Mouse (Mus musculus): ENCODE results near the gene Tgfb1. TPM values are rescaled to one million over a fixed set of nuclear protein-coding genes. Genes with fewer than 3 reads are reported as not detected.
"Not testable (repeated sequence)": the region's sequence is repeated elsewhere in the genome, so short reads cannot be mapped to it uniquely, and the experiment has no call there.

Gene Tgfb1
- polyA plus RNA-seq, 1 experiment from 2014 or later, result 2.8 TPM

DNA sequence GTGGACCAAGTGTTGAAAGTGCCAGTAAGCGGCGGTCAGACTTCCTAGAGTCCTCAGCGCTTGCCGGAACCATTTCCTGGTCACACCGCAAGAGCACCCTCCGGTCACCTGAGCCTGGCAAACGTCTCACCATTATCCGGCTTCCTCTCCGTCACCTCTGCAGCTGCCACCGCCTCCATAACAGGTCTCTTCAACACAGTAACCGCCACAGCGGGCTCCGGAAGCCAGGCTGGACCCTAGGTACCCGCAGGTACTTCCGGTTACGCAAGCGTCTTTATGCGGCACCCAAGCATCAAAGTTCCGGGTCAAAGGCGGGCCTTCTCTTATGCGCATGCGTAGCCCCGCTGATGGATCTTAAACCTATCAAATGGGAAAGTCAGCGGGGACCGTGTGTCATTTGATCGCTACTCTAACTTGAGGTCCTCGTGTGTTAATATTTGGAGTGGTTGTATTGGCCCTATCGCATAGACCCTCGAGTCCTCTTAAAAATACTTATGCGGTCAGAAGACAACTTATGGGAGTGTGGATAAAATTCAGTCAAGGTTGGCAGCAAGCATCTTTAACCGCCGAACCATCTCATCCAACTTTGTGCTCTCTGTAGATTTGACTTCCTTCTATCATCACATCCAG is 32.1 kb downstream of the Tgfb1 start, which contains the start of gene Ccdc97:
Gene Ccdc97, minus strand, starts transcription at position 301 of the 630 bp plus-strand sequence.
- H3K27ac ChIP-seq (ENCODE audit: low read length), result peak within 1 kb of the TSS; percentile 91
- H3K9me3 ChIP-seq (replicated peaks; ENCODE audit: control insufficient read depth, low read length), result no peaks in the 10 kb centered on the region
- peaks cover 13% of the 10 kb centered on the region for H3K4me1 ChIP-seq (ENCODE audit: control insufficient read depth, insufficient read depth, low read length)
- peak; percentile 88 for ATAC-seq (ENCODE audit: insufficient read depth, low FRiP score)
- H3K4me2 ChIP-seq (ENCODE audit: low read depth, low read length), result peak within 1 kb of the TSS; percentile 94
- WGBS, result 4% methylated on average over 32 of the region's 32 CpGs
- no peaks in the 10 kb centered on the region for H3K27me3 ChIP-seq (ENCODE audit: control insufficient read depth, insufficient read depth, low read length)
- peaks cover 34% of the 10 kb centered on the region for H3K36me3 ChIP-seq (ENCODE audit: control insufficient read depth, insufficient read depth, low read length)
- peak within 1 kb of the TSS; percentile 83 for H3K9ac ChIP-seq (ENCODE audit: low read length)
- peak within 1 kb of the TSS; percentile 86 for H3K4me3 ChIP-seq (replicated peaks; ENCODE audit: low read length)

DNA sequence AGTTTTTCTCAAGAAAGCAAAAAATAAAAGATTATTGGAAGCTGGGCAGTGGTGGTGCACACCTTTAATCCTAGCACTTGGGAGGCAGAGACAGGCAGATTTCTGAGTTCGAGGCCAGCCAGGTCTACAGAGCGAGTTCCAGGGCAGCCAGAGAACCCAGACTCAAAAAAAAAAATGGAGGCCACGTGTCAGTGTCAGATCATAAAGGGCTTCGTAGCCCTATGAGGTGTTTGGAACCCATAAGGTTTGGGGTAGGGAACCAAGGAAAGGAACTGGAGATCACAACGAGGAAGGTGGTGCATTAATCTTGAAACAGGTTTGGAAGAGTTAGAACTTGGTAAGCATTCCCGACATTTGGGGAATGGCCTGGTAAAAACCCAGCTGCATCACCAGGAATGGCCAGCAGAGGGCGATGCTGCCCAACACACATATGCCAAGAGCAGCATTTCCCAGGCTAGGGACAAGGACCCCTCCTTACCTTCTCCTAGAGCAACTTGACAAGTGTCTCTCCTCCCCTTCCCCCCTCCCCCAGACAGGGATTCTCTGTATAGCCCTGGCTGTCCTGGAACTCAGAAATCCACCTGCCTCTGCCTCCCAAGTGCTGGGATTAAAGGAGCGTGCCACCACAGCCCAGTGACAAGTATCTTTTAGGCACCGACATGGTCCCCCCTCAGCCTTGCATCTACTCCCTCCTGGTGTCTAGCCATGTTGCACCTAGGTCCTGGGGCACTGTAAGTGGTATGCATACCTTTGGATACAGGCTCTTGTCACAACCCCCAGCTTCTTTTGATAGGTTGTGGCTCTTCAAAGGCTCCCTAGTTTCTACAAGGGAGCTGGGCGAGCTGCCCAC is 33.2 kb downstream of the Tgfb1 start:
- Histone ChIP-seq H3K9ac (ENCODE audit: low read length) (no peak overlapping the region), H3K36me3 (ENCODE audit: control insufficient read depth, insufficient read depth, low read length) (peaks cover 32% of the 10 kb centered on the region)

GRCm38 (mm10) chr7:25720760-25721159 is 34.0 kb downstream of the Tgfb1 start:
- Histone ChIP-seq H3K27ac (ENCODE audit: low read length) (no peak overlapping the region), H3K4me2 (ENCODE audit: low read depth, low read length) (no peak overlapping the region), H3K36me3 (ENCODE audit: control insufficient read depth, insufficient read depth, low read length) (peaks cover 34% of the 10 kb centered on the region), H3K4me3 (replicated peaks; ENCODE audit: low read length) (no peak overlapping the region), H3K9me3 (replicated peaks; ENCODE audit: control insufficient read depth, low read length) (no peaks in the 10 kb centered on the region), H3K9ac (ENCODE audit: low read length) (no peak overlapping the region), H3K27me3 (ENCODE audit: control insufficient read depth, insufficient read depth, low read length) (no peaks in the 10 kb centered on the region), H3K4me1 (ENCODE audit: control insufficient read depth, insufficient read depth, low read length) (peaks cover 13% of the 10 kb centered on the region)
- WGBS, result 85% methylated on average over 5 of the region's 5 CpGs
- no peak for ATAC-seq (ENCODE audit: insufficient read depth, low FRiP score)

More for the DNA sequence above, 33.2 kb downstream of the Tgfb1 start:
- peak overlapping the region; percentile 91; the same call in 1 of the 2 replicates for H3K27ac ChIP-seq (ENCODE audit: low read length)
- no peak for ATAC-seq (ENCODE audit: insufficient read depth, low FRiP score)
- H3K9me3 ChIP-seq (replicated peaks; ENCODE audit: control insufficient read depth, low read length), result no peaks in the 10 kb centered on the region
- peaks cover 13% of the 10 kb centered on the region for H3K4me1 ChIP-seq (ENCODE audit: control insufficient read depth, insufficient read depth, low read length)
- WGBS, result 62% methylated on average over 10 of the region's 10 CpGs
- H3K4me3 ChIP-seq (replicated peaks; ENCODE audit: low read length), result no peak overlapping the region
- H3K4me2 ChIP-seq (ENCODE audit: low read depth, low read length), result 0 out of 2 replicates have a peak overlapping the region, but pooled peaks have one; percentile 94
- H3K27me3 ChIP-seq (ENCODE audit: control insufficient read depth, insufficient read depth, low read length), result no peaks in the 10 kb centered on the region

DNA sequence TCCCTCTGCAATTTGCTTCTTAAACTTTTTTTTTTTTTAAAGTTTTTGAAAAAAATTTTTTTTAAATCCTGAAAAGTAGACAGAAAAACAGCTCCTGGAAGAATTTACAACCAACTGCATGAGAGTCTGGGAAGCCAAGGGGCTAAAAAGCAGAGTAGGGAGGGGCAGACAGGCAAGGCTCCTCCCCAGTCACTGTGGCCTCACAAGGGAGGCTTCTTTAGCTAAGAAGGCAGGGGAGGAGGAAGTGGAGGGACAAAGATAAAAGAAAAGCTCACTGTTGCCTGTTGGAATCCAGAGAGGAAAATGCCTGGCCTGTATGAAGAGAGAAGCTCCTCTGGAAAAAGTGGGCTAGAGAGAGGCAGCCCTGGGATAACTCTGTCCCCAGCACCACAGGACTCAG is 35.0 kb downstream of the Tgfb1 start:
- H3K4me3 ChIP-seq (replicated peaks; ENCODE audit: low read length); H3K27me3 ChIP-seq (ENCODE audit: control insufficient read depth, insufficient read depth, low read length); H3K9ac ChIP-seq (ENCODE audit: low read length); H3K4me2 ChIP-seq (ENCODE audit: low read depth, low read length); H3K27ac ChIP-seq (ENCODE audit: low read length); H3K9me3 ChIP-seq (replicated peaks; ENCODE audit: control insufficient read depth, low read length); ATAC-seq (ENCODE audit: insufficient read depth, low FRiP score): not testable (repeated sequence)
- Histone ChIP-seq H3K4me1 (ENCODE audit: control insufficient read depth, insufficient read depth, low read length) (peaks cover 13% of the 10 kb centered on the region), H3K36me3 (ENCODE audit: control insufficient read depth, insufficient read depth, low read length) (peaks cover 37% of the 10 kb centered on the region)

GRCm38 (mm10) chr7:25725886-25726285 is 39.1 kb downstream of the Tgfb1 start:
- Histone ChIP-seq H3K4me3 (replicated peaks; ENCODE audit: low read length) (no peak overlapping the region), H3K27me3 (ENCODE audit: control insufficient read depth, insufficient read depth, low read length) (no peaks in the 10 kb centered on the region), H3K9me3 (replicated peaks; ENCODE audit: control insufficient read depth, low read length) (no peaks in the 10 kb centered on the region), H3K36me3 (ENCODE audit: control insufficient read depth, insufficient read depth, low read length) (peaks cover 62% of the 10 kb centered on the region), H3K9ac (ENCODE audit: low read length) (no peak overlapping the region), H3K27ac (ENCODE audit: low read length) (no peak overlapping the region), H3K4me1 (ENCODE audit: control insufficient read depth, insufficient read depth, low read length) (no peaks in the 10 kb centered on the region), H3K4me2 (ENCODE audit: low read depth, low read length) (no peak overlapping the region)
- no peak for ATAC-seq (ENCODE audit: insufficient read depth, low FRiP score)
- 82% methylated on average over 19 of the region's 19 CpGs for WGBS

DNA sequence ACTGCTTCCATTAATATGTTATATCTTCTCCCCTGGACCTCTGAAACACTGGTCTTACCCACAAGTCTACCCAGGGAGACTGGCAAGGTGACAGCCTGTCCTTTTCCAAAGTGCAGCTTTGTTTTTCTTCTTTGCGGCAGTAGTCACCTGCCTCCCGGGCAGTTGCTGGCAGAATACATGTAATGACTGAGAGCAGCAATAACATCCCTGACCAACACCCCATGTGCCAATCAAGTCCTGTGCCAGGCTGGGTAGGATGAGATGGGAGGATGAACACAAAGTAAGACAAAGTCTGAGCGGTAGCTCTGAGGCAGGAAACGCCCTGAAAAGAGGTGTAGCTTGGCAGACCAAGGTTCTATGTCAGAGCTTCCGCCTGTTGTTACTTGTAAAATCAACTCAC is 41.0 kb downstream of the Tgfb1 start:
- Histone ChIP-seq H3K27me3 (ENCODE audit: control insufficient read depth, insufficient read depth, low read length) (no peaks in the 10 kb centered on the region), H3K4me2 (ENCODE audit: low read depth, low read length) (no peak overlapping the region), H3K9ac (ENCODE audit: low read length) (no peak overlapping the region), H3K9me3 (replicated peaks; ENCODE audit: control insufficient read depth, low read length) (no peaks in the 10 kb centered on the region), H3K36me3 (ENCODE audit: control insufficient read depth, insufficient read depth, low read length) (peaks cover 71% of the 10 kb centered on the region), H3K27ac (ENCODE audit: low read length) (no peak overlapping the region), H3K4me3 (replicated peaks; ENCODE audit: low read length) (no peak overlapping the region), H3K4me1 (ENCODE audit: control insufficient read depth, insufficient read depth, low read length) (no peaks in the 10 kb centered on the region)
- no peak for ATAC-seq (ENCODE audit: insufficient read depth, low FRiP score)
- WGBS, result 89% methylated on average over 5 of the region's 5 CpGs

- H3K4me1 ChIP-seq (ENCODE audit: control insufficient read depth, insufficient read depth, low read length), result no peaks in the 10 kb centered on the region
- no peak overlapping the region for H3K27ac ChIP-seq (ENCODE audit: low read length)
- no peak overlapping the region for H3K4me3 ChIP-seq (replicated peaks; ENCODE audit: low read length)
- H3K27me3 ChIP-seq (ENCODE audit: control insufficient read depth, insufficient read depth, low read length), result no peaks in the 10 kb centered on the region
- 29% methylated on average over 2 of the region's 2 CpGs for WGBS
- H3K4me2 ChIP-seq (ENCODE audit: low read depth, low read length), result no peak overlapping the region
- peaks cover 68% of the 10 kb centered on the region for H3K36me3 ChIP-seq (ENCODE audit: control insufficient read depth, insufficient read depth, low read length)
- H3K9ac ChIP-seq (ENCODE audit: low read length), result no peak overlapping the region
- H3K9me3 ChIP-seq (replicated peaks; ENCODE audit: control insufficient read depth, low read length), result no peaks in the 10 kb centered on the region
- ATAC-seq (ENCODE audit: insufficient read depth, low FRiP score), result no peak
These were observed 42.6 kb downstream of the Tgfb1 start for GRCm38 (mm10) chr7:25729396-25729795.

DNA sequence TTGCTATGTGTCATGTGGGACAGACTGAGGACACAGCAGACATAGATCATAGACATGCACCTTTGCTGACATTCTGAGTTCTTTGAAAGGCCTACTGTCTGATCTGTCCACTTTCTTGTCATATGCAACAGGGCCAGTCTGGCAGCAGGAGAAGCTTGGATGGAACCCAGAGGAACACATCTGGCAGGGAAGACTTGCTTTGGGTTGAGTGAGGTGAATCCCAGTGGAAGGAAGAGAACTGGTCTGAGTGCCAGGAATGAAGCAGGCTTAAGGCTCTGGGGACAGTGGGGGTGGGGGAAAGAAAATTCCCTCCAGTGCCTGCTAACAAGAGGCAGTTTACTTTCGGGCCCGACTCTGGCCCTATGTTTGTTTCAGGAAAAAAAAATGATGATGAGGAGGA is 43.1 kb downstream of the Tgfb1 start:
- Histone ChIP-seq H3K9me3 (replicated peaks; ENCODE audit: control insufficient read depth, low read length) (no peaks in the 10 kb centered on the region), H3K9ac (ENCODE audit: low read length) (no peak overlapping the region), H3K4me1 (ENCODE audit: control insufficient read depth, insufficient read depth, low read length) (no peaks in the 10 kb centered on the region), H3K27ac (ENCODE audit: low read length) (no peak overlapping the region), H3K4me3 (replicated peaks; ENCODE audit: low read length) (no peak overlapping the region), H3K36me3 (ENCODE audit: control insufficient read depth, insufficient read depth, low read length) (peaks cover 65% of the 10 kb centered on the region), H3K4me2 (ENCODE audit: low read depth, low read length) (no peak overlapping the region), H3K27me3 (ENCODE audit: control insufficient read depth, insufficient read depth, low read length) (no peaks in the 10 kb centered on the region)
- 92% methylated on average over 2 of the region's 2 CpGs for WGBS
- no peak for ATAC-seq (ENCODE audit: insufficient read depth, low FRiP score)

GRCm38 (mm10) chr7:25731294-25732055 is 44.7 kb downstream of the Tgfb1 start:
- Histone ChIP-seq H3K27me3 (ENCODE audit: control insufficient read depth, insufficient read depth, low read length) (no peaks in the 10 kb centered on the region), H3K36me3 (ENCODE audit: control insufficient read depth, insufficient read depth, low read length) (peaks cover 58% of the 10 kb centered on the region), H3K27ac (ENCODE audit: low read length) (no peak overlapping the region), H3K4me2 (ENCODE audit: low read depth, low read length) (no peak overlapping the region), H3K4me3 (replicated peaks; ENCODE audit: low read length) (no peak overlapping the region), H3K9ac (ENCODE audit: low read length) (no peak overlapping the region), H3K9me3 (replicated peaks; ENCODE audit: control insufficient read depth, low read length) (no peaks in the 10 kb centered on the region), H3K4me1 (ENCODE audit: control insufficient read depth, insufficient read depth, low read length) (no peaks in the 10 kb centered on the region)
- no peak for ATAC-seq (ENCODE audit: insufficient read depth, low FRiP score)
- WGBS, result 89% methylated on average over 8 of the region's 8 CpGs
